Mouse (Mus musculus): ENCODE results near the gene Hoxa4.

DNA sequence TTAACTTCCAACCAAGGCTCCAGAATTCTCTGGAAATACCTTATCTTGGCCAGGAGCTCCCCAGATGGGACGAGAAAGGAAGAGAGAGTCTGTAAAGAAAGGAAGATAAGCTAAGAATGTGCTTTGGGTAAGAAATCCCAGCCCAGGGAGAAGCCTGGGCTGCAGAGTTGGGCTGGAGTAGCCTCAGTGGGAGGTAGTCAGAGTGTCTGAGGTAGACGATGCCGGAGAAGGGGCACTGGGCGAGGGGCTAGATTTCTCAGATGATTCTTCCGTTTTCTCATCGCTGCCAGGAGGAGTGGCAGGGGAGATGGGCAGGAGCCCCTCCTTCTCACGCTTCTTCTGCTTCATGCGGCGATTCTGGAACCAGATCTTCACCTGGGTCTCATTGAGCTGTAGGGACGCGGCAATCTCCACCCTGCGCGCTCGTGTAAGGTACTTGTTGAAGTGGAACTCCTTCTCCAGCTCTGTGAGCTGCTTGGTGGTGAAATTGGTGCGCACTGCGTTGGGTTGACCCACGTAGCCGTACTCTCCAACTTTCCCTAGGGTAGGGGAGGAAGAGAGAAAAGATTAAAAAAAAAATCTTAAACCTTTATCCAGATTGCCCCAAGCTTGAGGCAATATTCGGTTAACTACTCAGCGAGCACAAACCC is 34.9 kb downstream of the Hoxa4 start:
- TF ChIP-seq GATA2 (IDR thresholded peaks at IDR 0.05; ENCODE audit: borderline replicate concordance, low read depth, low read length) = no peak
- no peak for TF ChIP-seq CTCF (IDR thresholded peaks at IDR 0.05; ENCODE audit: low read depth, low read length)

All from G1E (cell line).